Mouse (Mus musculus): ENCODE data around the gene Tmc4. TPM values are rescaled to one million over a fixed set of nuclear protein-coding genes. Genes with fewer than 3 reads are reported as not detected.
"Not testable (repeated sequence)": the region's sequence is repeated elsewhere in the genome, so short reads cannot be mapped to it uniquely, and the experiment has no call there.

Gene Tmc4
- total RNA-seq (2021), result 1 to 10 TPM; 2.0 to 3.5 TPM
- long read RNA-seq, experiment 1, result 0 reads
- long read RNA-seq, experiment 2, partial matches to known transcripts, result 1 of 6 reads
- long read RNA-seq, experiment 2, other reads (novel, unspliced or antisense), result 5 of 6 reads

DNA sequence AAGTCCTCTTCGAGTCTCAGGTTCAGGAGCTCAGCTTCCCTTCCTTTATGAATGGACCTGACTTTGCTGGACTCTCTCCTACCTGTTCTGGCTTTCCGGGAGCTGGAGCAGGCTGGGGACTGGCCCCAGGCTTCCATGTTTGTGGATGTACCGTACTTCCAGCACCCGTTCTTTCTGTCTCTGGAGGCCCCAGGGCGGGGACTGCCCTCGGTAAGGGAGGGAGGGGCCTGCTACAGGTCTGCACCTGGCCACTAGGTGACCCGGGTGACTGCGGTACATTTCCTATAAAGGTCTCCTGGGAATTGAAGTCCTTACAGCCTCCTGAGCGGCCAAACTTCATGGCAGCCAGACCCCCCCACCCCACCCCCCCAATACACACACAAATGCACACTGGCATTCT, at the start of gene Tmc4:
Tmc4 (minus strand) TSS at position 212 of the 400 bp plus-strand sequence.
- DNase-seq (ENCODE audit: low spot score in 2 of 2), result no peak

DNA sequence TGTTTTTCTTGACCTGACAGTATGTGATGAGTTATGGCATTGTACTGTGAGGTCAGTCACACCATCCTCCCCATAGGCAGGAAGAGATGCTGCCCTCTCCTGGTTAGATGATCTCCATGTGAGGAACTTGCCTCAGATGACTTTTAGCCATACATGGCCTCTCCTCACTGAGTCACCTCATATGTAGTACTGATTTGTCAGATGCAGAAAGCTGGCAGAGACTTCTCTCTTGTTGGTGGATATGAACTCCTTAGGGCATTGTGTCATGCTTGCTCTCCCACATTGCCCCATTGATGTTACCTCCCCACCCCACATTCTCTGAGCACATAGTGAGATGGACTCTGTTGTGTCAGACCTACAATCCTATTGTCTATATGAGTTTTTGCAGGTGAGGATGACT, 48.1 kb upstream of the Tmc4 start:
- not testable (repeated sequence) for DNase-seq (ENCODE audit: low spot score in 2 of 2)

DNA sequence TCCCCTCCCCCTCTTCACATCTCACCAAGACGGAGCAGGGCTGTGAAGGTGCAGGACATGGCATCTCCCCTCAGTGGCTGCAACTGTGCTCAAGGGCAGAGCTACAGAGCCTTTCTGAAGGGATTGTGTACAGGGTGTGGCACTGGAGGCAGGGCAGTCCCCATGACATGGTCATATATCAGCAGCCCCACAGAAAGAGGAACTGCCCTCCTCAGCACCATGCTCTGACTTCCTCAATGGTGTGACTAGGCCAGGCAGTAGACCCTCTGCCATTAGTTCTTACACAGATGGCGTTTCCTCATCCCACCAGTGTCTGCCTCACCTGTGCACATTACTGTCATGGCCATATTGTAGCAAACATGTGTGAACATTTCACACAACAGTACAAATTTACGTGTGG, 42.9 kb upstream of the Tmc4 start, which contains the start of gene Pirb:
Pirb (minus strand) TSS at position 124 of the 400 bp plus-strand sequence.
- not testable (repeated sequence) for DNase-seq (ENCODE audit: low spot score in 2 of 2)

DNA sequence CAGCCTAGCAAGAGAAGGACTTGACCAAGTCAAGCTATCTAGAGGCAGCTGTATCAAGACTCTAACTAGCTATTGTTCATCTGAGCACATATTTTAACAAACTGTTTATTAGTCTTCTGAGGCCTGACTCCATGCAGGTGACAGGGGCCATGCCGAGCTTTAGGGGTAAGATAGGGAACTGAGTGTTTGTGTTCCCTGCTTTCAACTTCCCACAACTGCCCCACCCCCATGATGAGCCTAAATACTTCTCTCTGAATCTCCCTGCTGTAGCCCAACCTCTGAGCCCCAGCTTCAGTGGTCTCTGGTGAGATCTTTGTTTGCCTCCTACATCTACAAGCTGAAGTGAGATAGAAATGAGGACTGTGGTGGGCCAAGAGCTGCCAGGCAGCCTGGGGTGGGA, 37.9 kb upstream of the Tmc4 start:
- DNase-seq (ENCODE audit: low spot score in 2 of 2), result no peak

DNA sequence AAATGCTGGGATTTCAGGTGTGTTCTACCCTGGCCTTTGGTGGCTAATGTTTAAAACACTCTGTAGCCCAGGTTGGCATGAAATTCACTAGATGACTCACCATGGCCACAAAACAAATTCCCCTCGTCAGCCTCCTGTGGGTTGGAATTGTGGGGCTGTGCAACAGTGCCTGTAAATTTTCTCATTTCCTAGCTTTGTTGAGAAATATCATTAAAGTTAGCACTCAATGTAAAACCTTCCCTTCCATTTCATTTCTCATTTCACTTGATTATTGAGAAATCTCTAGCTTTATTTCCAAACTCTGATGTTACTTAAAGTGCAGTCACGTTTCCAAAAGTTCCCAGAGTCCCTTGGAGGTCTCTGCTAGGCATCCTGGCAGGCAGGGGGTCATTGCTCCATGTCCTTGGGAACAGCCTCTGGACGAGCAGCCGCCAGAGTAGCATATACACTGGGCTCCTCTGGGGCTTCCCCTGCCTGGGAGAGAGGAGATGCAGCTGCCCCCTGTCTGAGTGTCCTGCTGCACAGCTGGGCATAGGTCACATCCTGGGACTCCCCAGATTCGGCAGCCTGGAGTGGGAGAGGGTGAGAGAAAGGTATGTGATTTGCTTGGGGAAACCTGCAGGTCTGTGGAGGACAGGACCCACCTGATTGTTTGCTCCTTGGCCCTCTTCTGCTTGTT, 35.0 kb upstream of the Tmc4 start:
- DNase-seq (ENCODE audit: low spot score in 2 of 2), result no peak

DNA sequence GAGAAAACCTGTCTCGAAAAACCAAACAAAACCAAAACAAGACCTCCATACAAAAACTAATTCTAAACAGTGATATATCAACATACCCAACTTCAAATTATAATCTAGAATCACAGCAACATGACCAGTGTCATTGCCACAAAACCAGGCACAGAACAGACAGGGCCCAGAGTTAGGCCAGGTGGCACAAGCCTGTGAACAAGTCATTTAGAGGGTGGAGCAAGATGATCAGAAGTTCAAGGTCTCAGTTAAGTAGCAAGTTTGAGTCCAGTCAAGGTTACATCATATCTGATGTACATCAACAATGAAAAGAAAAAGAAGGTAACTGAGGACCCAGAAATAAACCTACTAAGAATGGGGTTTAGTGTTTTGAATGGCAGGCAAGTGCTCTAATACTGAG, 31.6 kb upstream of the Tmc4 start:
- no peak for DNase-seq (ENCODE audit: low spot score in 2 of 2)

DNA sequence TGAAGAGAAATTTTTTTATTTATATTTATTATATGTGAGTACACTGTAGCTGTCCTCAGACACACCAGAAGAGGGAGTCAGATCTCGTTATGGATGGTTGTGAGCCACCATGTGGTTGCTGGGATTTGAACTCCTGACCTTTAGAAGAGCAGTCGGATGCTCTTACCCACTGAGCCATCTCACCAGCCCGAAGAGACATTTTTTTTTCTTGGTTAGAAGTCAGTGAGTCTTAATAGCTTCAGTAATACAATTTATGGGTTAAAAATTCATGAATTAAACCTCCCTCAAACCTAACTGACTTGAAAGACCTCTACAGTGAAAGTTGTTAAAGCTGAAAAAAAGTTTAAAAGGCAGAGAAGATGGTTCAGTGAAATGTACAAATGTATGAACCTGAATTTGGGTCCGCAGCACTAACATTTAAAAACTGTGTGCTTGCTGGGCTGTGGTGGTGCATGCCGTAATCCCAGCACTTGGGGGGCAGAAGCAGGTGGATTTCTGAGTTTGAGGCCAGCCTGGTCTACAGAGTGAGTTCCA, 31.2 kb upstream of the Tmc4 start:
- DNase-seq (ENCODE audit: low spot score in 2 of 2), result not testable (repeated sequence)

DNA sequence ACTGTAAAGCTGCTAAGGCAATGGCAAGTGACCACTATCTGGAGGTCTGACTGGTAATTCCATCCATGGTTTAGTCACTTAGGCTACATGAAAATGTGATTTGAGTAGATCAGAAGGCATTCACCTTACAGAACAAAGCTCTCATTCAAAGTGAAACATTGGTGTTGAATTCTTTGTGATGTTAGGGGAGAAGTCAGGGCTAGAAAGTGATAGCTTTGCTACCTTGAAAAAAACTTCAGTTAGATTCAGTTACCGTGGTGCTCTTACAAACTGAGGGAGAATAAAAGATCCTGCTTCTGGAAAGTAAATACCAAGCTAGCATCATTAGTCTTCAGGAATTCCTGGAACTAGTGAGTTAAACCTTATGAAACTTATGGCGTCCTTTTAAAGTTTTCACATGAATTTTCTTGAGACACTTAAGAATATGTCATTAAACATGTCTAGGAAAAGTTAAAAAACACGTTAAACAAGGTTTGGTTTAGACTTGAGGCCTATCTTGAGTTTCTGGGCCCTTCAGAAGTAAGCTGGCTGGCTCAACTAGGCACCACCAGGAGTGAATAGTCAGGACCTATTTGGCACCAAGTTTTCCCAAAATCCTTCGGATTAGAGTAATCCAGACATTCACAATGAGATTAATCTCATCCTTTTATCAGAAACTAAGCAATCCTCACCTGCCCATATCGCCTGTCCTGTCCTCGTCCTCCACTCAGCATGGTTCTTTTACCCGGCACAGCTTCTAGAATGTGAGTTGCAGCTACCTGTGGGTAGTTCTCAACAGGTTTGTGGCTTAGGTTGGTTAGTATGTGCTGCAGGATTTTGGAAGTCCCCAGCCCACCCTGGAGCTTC, 30.4 kb upstream of the Tmc4 start:
- DNase-seq (ENCODE audit: low spot score in 2 of 2), result no peak

DNA sequence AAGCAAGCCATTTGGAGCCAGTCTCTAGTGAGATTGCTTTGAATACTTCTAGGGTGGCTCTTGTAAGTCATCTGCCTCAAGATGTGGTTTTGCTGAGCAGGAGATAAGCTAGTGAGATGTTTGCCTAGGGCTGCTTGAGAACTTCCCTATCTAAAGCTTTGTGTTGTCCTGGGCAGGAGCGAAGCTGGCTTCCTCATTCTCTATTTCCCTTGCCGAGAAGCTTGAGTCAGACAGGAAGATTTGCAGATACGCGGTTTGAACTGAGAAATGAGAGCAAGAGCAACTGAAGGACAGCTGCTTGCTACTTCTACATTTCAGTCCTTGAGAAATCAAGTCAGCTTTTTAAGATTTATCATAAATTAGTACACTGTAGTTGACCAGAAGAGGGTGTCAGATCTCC, 29.7 kb upstream of the Tmc4 start:
- no peak for DNase-seq (ENCODE audit: low spot score in 2 of 2)

DNA sequence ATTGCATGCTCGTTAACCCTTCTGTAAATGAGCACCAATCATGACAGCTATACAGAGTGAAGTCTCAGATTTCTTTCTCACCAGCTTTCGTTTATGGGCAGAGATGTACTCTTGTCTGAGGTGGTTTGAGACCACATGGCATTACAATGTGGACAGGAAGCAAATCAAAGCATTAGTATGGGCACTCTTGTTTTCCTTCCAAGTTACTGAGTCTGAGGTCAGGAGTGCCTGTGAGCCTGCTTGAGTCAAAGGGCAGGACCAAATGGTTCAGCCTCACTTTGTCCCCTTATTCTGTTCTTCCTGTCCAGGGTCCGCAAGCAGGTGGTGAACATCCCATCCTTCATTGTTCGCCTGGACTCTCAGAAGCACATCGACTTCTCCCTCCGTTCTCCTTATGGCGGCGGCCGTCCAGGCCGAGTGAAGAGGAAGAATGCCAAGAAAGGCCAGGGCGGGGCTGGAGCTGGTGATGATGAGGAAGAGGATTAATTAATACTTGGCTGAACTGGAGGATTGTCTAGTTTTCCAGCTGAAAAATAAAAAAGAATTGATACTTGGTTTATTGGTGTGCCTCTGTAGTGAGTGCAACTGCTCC, 29.1 kb upstream of the Tmc4 start:
- no peak for DNase-seq (ENCODE audit: low spot score in 2 of 2)

DNA sequence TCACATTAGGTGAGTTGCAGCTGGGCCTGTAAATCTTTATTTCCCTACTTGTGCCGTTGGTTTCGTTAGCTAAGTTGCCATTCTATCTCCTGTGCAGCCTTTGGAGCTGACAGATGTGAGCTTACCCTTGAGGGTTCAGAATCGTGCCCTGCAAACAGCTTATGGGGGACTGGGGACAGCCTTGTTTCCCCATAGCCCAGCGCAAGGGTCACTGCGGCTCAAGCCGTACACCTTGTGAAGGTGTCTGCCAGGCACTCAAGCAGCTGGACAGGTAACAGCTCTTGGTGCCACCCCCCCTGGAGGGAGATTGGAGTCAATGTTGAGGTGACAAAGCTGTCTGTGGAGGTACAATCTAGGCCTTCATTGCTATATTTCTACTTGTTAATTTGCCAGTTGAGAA, 28.6 kb upstream of the Tmc4 start:
- no peak for DNase-seq (ENCODE audit: low spot score in 2 of 2)

DNA sequence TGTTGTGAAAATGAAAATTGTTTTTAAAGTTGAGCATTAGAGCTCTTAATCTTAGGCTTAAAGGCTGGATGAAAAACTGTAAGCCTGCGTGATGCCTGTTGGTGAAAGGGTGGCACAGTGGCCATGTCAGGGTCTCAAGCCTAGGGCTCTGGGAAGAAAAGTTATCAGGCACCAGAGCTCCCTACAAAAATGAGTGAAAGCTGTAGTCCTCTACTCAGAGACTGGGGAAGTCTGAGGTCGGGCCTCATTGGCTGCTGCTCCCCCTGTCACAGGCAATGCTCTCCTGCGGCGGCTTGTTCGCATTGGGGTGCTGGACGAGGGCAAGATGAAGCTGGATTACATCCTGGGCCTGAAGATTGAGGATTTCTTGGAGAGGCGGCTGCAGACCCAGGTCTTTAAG, 28.1 kb upstream of the Tmc4 start:
- not testable (repeated sequence) for DNase-seq (ENCODE audit: low spot score in 2 of 2)

DNA sequence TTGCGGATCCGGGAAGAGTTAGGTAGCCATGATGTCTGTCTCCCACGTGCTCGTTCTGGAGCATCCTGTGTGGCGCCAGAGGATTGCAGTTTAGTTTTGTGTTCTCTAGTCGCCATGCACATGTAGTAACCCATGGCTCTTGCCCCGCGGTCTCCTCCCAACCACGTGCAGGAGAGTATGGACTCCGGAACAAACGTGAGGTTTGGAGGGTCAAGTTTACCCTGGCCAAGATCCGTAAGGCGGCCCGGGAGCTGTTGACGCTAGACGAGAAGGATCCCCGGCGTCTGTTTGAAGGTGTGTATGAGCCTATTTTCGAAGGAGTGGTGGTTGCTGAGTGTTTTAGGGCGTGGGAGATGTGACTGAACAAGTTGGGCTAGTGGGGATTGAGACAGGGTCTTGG, 27.1 kb upstream of the Tmc4 start:
- no peak for DNase-seq (ENCODE audit: low spot score in 2 of 2)

DNA sequence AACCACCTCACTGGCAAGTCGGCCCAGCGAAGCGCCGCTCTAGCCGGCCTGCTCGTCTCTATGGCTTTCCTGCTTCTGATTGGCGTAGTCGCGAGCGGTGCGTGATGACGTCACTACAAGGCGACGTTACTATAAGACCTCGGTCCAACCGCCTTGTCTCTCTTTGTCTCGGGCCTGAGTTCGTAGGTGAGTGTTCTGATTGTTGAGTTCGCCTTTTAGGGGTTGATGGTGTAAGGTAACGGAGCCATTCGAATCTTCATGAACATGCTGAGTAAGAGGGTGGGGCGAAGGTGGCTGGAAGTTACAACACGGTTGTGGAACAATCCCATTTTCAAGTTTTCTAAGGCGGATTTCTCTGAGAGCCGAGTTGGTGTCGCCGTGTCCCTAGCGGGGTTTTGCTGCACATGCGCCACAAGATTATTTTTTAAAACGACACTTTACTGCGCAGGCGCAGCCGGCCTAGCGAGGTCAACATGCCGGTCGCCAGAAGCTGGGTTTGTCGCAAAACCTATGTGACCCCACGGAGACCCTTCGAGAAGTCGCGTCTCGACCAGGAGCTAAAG, 26.6 kb upstream of the Tmc4 start, which contains the start of gene Rps9:
Rps9 (plus strand) TSS at position 115 of the 563 bp plus-strand sequence.
- peak; percentile 85 to 97 for DNase-seq (ENCODE audit: low spot score in 2 of 2)

DNA sequence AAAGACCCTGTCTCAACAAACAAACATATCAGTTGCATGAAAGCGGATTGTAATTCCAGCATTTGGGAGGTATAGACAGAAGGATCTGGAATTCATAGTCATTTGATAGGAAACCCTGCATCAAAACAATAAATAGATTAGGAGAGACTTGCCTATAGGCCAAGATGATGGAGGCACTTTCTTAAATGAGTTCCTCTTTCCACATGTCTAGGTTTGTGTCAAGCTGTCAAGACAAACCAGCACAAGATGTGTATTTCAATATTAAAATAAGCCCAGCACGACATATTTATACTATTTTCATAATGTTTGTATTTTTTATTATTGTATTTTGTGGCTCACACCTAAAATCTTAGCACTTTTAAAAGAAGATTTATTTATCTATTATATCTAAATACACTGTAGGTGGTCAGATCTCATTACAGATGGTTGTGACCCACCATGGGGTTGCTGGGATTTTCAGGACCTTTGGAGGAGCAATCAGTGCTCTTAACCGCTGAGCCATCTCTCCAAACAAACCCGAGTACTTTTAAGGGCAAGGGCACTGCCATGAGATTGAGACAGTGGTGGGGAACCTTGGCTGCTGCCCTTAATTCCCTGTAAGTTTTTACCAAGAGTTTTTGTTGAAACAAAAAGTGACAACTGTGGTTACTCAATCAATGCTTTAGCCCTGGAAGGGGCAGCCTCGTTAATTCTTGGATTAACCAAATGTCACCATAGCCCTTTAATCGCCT, 26.0 kb upstream of the Tmc4 start:
- no peak for DNase-seq (ENCODE audit: low spot score in 2 of 2)

DNA sequence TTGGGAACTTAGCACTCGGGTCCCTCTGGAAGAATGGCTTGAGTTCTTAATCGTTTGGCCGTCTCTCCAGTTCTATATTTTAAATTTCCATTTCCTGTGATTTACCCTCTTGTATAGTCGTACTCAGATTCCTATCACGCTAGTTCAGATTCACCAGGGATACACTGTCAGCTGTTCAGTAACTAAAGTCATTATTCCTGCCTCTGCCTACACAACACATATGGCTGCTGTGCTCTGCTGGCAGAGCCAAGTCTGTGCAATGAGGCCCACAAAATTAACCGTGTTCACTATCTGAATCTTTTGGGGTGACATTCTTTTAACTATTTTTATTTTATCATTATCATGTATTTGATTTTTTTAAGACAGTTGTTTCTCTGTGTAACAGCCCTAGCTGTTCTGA, 21.1 kb upstream of the Tmc4 start:
- no peak for DNase-seq (ENCODE audit: low spot score in 2 of 2)

DNA sequence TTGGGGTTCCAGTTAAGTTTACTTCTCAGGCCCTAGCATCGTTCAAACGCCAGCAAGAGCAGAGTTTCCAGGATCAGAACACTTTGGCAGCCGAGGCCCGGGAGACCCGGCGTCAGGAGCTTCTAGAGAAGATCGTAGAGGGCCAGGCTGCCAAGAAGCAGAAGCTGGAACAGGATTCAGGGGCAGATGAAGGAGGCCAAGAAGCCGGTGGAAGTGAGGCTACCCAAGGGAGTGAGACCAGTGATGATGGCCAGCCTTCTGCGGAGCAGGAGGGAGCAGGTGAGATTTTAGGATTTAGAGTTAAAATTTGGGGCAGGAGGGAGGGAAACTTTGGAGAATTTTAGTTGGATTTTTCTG, 17.6 kb upstream of the Tmc4 start:
- not testable (repeated sequence) for DNase-seq (ENCODE audit: low spot score in 2 of 2)

DNA sequence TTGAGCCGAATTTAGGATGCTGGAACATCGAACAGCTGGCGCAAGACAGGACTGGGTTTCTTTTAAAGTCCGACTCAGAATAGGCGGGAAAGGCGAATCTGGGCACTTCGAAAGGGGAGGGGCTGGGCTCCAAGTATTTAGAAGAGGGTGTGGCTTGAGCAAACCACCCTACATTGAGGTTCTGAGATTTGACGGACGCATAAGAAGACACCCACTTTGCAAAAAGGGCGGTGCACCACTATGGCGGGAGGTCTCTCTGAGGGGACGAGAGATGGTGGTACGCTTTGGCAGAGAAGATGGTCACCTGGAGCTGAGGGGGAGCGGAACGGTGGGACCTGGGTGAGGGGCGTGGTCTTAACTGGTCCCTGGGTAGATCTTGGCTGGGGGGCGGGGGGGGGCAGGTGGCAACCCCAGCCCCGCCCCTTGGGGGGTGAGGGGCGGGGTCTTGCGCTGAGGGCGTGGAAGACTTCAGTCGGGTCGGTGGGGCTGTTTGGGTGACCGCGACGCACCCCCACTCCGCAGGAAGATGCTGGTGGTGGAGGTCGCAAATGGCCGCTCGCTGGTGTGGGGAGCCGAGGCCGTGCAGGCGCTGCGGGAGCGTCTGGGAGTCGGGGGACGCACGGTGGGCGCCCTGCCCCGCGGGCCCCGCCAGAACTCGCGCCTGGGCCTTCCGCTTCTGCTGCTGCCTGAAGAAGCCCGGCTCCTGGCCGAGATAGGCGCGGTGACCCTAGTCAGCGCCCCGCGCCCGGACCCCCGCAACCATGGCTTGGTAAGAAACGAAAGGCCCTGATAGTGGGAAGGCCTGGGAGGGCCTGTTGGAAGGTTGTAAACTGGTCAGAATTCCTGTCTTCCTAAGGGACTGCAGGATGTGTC, 17.0 kb upstream of the Tmc4 start:
- DNase-seq (ENCODE audit: low spot score in 2 of 2), result peak; percentile 45 to 75

DNA sequence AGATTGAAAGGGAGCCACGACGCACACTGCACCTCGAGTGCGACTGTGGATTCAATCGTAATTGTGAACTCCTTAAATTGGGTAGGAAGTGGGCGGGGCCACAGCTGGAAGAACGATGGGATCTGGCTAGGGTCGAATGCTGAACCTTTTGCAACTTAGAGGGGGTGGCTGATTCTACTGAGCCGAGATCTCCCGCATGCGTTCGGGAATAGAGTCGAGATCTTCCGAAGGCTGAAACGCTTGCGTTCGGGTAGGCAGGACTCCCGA, 16.4 kb upstream of the Tmc4 start:
- DNase-seq (ENCODE audit: low spot score in 2 of 2), result no peak
